20 mouse cellular contexts compared by ENCODE assay signal in genomic region chr17:49800157-49800556, GRCm38 (mm10).
DNase-seq lines count a peak whose midpoint lies in the region; ATAC-seq and TF ChIP-seq lines count a peak whose summit lies in the region.
"Had no signal": no experiment of that assay in that cellular context is flagged by ENCODE, and none has a peak within 500 bp of the region (broad histone marks: within the 10 kb centered on the region; RNA-seq: fewer than 3 reads in every experiment).

No protein-coding gene starts in this region.

- ATAC-seq in kidney, postnatal 0 days (replicated peaks; ENCODE audit: low FRiP score, low read depth), result peak; percentile 68; the same call in 1 of the 2 replicates
- ATAC-seq in embryonic facial prominence, embryonic 11.5 days (replicated peaks; ENCODE audit: insufficient number of reproducible peaks, low FRiP score, low TSS enrichment, low read depth), result no peak

- no peak overlapping the region for H3K9ac ChIP-seq in kidney, postnatal 0 days (ENCODE audit: low read depth, low read length)
- no peak overlapping the region for H3K9ac ChIP-seq in embryonic facial prominence, embryonic 11.5 days (replicated peaks; ENCODE audit: low read length)
- H3K9ac ChIP-seq: forebrain, embryonic 12.5 days; hindbrain, embryonic 15.5 days; neural tube, embryonic 15.5 days had no signal

- H3K4me3 ChIP-seq in heart, embryonic 10.5 days, result no peak overlapping the region
- H3K4me3 ChIP-seq in kidney, postnatal 0 days (replicated peaks; ENCODE audit: low read depth, low read length), result no peak overlapping the region
- H3K4me3 ChIP-seq in embryonic facial prominence, embryonic 11.5 days (ENCODE audit: low read depth, low read length), result no peak overlapping the region
- H3K4me3 ChIP-seq: forebrain, embryonic 12.5 days; gastrocnemius, adult 2 months; hindbrain, embryonic 15.5 days; neural tube, embryonic 15.5 days had no signal

- DNase-seq in heart, embryonic 10.5 days (ENCODE audit: low spot score), result peak; percentile 42
- no peak for DNase-seq in heart, postnatal 36 days
- DNase-seq in kidney, postnatal 0 days (ENCODE audit: low spot score), result peak; percentile 67
- no peak for DNase-seq in kidney, adult 11 months
- peak; percentile 67 for DNase-seq in embryonic facial prominence, embryonic 11.5 days (ENCODE audit: low spot score)
- DNase-seq in layer of hippocampus, adult 11-12 months (ENCODE audit: low spot score), result no peak
- no peak for DNase-seq in right cerebral cortex, postnatal 4 days
- DNase-seq: adrenal gland, postnatal 36 days; cerebellum, adult 11 months; cerebellum, adult 9-11 months; gastrocnemius, adult 2 months; left cerebral cortex, postnatal 4 days; lung, adult 2 months; lung, postnatal 14 days; right cerebral cortex, adult 18-20 months had no signal

- H3K4me2 ChIP-seq in kidney, postnatal 0 days (ENCODE audit: low read length), result no peak overlapping the region
- no peak overlapping the region; the same call in 1 of the 2 replicates for H3K4me2 ChIP-seq in embryonic facial prominence, embryonic 11.5 days (ENCODE audit: low read depth, low read length)
- H3K4me2 ChIP-seq: forebrain, embryonic 12.5 days; hindbrain, embryonic 15.5 days; liver, embryonic 11.5 days; midbrain, embryonic 11.5 days; neural tube, embryonic 15.5 days had no signal

- no peaks in the 10 kb centered on the region for H3K36me3 ChIP-seq in heart, embryonic 10.5 days
- H3K36me3 ChIP-seq in kidney, postnatal 0 days (ENCODE audit: insufficient read depth, low read length), result no peaks in the 10 kb centered on the region
- H3K36me3 ChIP-seq in embryonic facial prominence, embryonic 11.5 days (replicated peaks; ENCODE audit: control insufficient read depth, insufficient read depth, low read depth, low read length), result no peaks in the 10 kb centered on the region
- H3K36me3 ChIP-seq: forebrain, embryonic 12.5 days; hindbrain, embryonic 15.5 days; neural tube, embryonic 15.5 days had no signal

- no peak overlapping the region for H3K27ac ChIP-seq in heart, embryonic 10.5 days
- no peak overlapping the region for H3K27ac ChIP-seq in kidney, postnatal 0 days
- H3K27ac ChIP-seq in embryonic facial prominence, embryonic 11.5 days (replicated peaks; ENCODE audit: low read depth, low read length), result no peak overlapping the region
- H3K27ac ChIP-seq: forebrain, embryonic 12.5 days; gastrocnemius, adult 2 months; hindbrain, embryonic 15.5 days; neural tube, embryonic 15.5 days had no signal

- 61% methylated on average over 2 of the region's 2 CpGs for WGBS in heart, embryonic 10.5 days
- WGBS in kidney, postnatal 0 days, result 34% methylated on average over 2 of the region's 2 CpGs
- WGBS in embryonic facial prominence, embryonic 11.5 days, result 37% methylated on average over 2 of the region's 2 CpGs

- TF ChIP-seq CTCF in kidney, postnatal 0 days (IDR thresholded peaks at IDR 0.05; ENCODE audit: low read depth), result 0 out of 2 replicates have a peak, but pooled peaks have one; percentile 10

- intact Hi-C loops in heart, postnatal 36 days (cut with DNase I), result no loop called here

- H3K9me3 ChIP-seq in heart, embryonic 10.5 days, result no peaks in the 10 kb centered on the region
- H3K9me3 ChIP-seq in kidney, postnatal 0 days (replicated peaks; ENCODE audit: low read length), result no peaks in the 10 kb centered on the region
- H3K9me3 ChIP-seq in embryonic facial prominence, embryonic 11.5 days (replicated peaks; ENCODE audit: control insufficient read depth, low read length), result no peaks in the 10 kb centered on the region
- H3K9me3 ChIP-seq: forebrain, embryonic 12.5 days; hindbrain, embryonic 15.5 days; neural tube, embryonic 15.5 days had no signal

- H3K4me1 ChIP-seq in heart, embryonic 10.5 days, result 0 out of 2 replicates have a peak, but pooled peaks cover 3% of the 10 kb centered on the region
- H3K4me1 ChIP-seq in kidney, postnatal 0 days (replicated peaks; ENCODE audit: insufficient read depth, low read length), result no peaks in the 10 kb centered on the region
- H3K4me1 ChIP-seq in embryonic facial prominence, embryonic 11.5 days (ENCODE audit: control insufficient read depth, insufficient read depth, low read length), result no peaks in the 10 kb centered on the region
- H3K4me1 ChIP-seq: forebrain, embryonic 12.5 days; hindbrain, embryonic 15.5 days; neural tube, embryonic 15.5 days had no signal

- no peaks in the 10 kb centered on the region for H3K27me3 ChIP-seq in heart, embryonic 10.5 days (ENCODE audit: insufficient read depth, poor library complexity, severe bottlenecking)
- no peaks in the 10 kb centered on the region for H3K27me3 ChIP-seq in kidney, postnatal 0 days (ENCODE audit: insufficient read depth, low read length)
- H3K27me3 ChIP-seq in embryonic facial prominence, embryonic 11.5 days (ENCODE audit: control insufficient read depth, insufficient read depth, low read length), result no peaks in the 10 kb centered on the region
- H3K27me3 ChIP-seq: forebrain, embryonic 12.5 days; hindbrain, embryonic 15.5 days; neural tube, embryonic 15.5 days had no signal

Comparison
In these comparisons a context has a peak if more than half of its experiments do, and no peak if none do; other contexts are left out.
1. DNase-seq: peak in heart, embryonic 10.5 days (single experiment), kidney, postnatal 0 days (single experiment) and embryonic facial prominence, embryonic 11.5 days (single experiment); none in heart, postnatal 36 days (0 of 2), kidney, adult 11 months (single experiment), layer of hippocampus, adult 11-12 months (single experiment) and right cerebral cortex, postnatal 4 days (single experiment).